Mouse (Mus musculus) spleen, adult 18-20 months (tissue): ENCODE results near the gene Rufy3.

Experiments used
- DNase-seq, 2 experiments: peaks; one replicate each; pipeline ENCODE4 v3.0.0; 2022; ENCODE audit warnings: mixed read lengths in 2 of 2

Gene Rufy3

DNA sequence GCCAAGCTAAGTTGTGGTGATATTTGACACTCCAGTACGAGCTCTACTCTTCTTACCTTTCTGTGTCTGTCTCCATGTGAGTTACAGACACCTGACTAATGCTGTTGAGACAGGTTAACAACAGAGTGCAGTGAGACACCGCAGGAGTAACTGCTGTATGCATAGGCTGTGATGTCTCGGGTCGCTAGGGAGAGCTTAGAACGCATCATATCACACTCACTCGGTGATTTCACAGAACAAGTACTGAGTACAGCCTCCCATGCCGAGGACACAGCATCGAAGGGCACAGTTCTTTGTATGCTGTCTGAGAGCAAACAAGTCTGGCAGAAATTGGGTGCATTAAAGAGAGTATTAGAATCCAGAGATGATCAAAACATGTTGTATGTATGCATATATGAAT, 65.1 kb downstream of the Rufy3 start:
- DNase-seq: no peak

DNA sequence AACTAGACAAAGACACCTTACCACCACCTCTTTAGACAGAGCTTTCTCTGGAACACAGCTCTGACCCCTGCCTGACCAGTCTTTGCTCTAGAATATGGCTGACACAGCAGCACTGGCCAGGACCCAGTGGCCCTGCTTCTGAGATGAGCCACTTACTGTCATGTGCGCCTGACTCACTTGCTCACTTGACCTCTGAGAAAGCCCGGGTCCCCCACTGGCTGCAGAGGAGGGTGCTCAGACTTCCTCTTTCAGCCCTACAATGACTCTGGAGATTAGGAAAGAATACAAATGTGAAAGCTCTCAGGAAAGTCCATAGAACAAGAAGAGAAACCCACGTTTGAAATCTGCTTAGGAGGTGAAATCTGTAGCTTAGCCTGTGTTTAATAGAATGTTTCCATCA, 66.0 kb downstream of the Rufy3 start:
- DNase-seq: peak; percentile 10 to 14

DNA sequence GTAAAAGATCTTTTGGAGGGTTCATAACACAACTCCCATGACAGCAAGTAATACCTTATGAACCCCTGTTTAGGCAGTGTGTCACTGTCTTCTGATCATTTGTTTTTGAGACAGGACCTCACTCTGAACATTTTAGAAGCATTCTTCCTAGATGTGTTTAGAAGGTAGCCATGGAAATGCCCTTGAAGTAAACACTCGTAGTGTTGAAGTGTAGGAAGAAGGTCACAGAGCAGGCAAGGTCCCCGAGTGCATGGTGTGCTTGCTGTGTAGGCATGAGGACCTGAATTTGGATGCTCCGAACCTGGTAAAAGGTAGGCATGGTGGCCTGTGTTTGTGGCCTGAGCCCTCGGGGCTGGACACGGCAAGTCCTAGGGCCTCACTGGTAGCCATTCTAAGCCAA, 66.7 kb downstream of the Rufy3 start:
- no peak for DNase-seq

DNA sequence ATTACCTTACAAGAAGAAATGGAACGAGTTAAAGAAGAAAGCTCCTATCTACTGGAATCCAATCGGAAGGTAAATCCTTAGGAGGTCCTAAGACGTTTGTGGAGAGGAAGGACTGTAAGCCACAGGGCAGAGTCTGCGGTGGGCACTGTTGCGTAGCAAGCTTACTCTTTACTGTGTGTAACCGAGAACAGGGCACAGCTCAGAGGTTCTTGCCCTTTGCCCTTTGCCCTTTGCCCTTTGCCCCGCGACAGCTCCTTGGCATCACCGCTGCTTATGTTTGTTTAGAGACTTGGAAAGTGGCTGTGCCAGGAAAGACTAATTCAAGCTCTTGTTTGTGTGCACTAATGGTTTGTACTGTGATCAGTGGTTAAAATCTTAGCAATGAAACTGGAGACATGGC, 67.6 kb downstream of the Rufy3 start:
- DNase-seq: no peak

DNA sequence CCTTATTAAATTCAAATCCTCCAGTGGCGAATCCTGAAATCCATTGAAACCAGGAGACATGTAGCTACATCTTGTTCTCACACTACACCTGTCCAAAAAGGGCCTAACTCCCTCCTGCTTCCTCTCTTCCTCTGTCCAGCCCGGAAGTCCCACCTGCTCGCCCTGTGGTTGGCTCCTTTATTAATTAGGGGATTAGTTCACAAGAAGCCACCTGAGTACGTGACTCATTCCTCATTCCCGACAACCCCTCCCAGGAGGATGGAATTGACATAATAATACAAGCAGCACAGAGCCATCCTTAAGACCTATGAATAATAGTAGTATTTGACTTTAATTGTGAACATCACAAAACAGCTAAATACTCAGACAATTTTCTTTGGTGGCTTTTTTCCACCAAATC, 69.2 kb downstream of the Rufy3 start:
- DNase-seq: no peak

DNA sequence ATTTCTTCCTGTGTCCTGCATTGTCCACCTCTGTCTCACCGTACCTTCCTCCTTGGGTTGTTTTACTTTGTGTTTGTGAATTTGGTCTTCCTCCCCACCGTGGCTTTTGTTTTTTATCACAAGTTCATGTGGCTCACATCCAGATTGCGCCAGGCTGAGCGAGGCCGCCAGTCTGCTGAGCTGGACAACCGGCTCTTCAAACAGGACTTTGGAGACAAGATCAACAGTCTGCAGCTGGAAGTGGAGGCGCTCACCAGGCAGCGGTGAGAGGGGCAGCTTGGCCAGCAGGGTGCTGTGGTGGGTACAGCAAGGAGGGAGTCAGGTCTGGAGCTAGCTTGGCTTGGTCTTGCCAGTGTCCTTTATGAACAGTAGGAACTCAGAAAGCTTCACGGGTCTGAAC, 77.9 kb downstream of the Rufy3 start:
- DNase-seq: no peak

DNA sequence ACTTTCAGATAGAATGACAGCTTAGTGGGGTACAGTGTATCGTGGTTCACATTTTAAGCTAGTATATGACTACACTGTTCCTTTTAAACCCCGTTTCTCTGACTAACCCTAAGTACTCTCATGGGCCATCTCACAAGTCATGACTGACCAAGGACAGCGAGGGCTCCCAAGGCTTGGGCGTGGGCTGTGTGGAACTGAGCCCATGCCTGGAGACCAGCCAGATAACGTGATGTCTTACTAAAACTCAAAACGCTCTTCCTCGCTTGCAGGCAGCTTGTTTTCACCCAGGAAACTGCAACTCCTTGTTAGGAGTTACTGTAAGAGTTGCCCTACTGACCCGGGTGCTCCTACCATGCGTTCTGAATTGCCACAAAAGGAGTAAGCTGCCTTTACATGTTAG, 78.7 kb downstream of the Rufy3 start:
- no peak for DNase-seq

DNA sequence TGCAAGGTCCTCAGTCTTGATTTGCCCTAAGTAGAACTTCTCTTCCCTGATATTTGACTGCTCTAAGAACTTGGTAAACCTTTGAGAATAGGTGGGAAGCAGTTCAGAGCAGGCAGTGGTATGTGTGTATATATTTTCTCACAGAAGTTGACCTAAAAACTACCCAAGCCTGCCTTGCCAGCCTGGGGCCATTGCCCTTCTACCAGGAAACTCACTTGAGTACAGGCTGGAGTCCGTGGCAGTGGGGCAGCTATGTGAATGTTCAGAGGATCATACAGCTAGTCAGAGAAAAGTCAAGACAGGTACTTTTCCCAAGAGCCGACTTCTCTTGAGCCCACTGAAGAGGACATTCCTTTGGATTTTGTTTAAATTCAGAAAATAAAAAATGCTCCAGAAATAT, 80.1 kb downstream of the Rufy3 start:
- no peak for DNase-seq

DNA sequence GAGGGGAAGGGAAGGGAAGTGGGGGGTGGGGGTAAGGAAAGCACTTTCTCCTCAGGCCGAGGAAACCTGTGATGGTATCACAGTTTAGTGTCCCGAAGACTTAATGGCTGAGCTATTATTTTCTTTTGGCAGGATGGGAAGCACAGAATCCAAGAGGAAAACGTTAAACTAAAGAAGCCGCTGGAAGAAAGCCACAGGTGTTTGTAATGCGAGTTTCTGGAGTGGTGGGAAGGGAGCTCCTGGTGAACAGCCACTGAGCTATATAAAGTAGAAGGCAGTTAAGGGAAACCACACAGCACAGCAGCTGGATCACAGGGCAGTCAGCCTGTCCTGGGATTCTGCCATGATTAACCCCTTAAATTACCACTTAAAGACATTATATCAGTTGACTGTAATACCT, 80.6 kb downstream of the Rufy3 start:
- no peak for DNase-seq

DNA sequence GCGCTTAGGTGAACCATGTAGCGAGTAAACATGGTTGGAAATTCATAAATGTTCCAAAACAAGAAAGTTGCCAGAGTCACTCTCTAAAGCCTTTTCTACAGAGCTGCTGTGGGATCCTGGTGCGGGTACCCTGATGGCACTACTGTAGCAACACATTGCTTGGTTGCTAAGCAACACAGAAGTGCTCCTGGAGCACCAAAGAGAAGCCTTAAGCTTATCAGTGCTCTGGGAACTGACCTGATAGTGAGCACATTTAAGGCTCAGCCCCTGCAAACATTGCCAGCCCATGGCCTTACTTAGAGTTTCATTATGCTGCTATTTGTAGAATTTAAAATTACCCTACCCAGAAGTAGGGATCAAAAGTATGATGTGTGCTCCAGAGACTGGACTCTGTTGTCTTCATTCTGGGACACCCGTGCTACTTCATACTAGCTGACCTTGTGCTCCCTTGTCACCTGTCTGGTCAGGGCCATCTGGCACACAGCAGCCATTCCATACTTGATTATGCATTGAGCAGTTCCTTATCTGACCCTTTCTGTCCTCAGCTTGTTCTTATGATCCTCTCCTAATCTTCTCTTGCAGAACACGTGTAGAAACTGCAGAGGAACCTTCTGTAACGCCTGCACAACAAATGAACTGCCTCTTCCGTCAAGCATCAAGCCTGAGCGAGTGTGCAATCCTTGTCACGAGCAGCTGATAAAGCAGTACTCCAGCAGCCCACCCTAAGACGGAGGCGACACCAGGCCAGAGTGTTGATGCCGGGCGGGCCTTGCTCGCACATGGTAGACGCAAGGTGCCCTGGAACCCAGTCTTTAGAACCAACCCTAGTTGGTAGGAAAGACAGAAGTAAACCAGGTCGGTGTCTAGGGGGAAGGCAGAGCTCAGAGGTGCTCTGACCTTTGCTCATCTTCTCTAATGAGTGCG, 84.7 kb downstream of the Rufy3 start:
- no peak for DNase-seq

DNA sequence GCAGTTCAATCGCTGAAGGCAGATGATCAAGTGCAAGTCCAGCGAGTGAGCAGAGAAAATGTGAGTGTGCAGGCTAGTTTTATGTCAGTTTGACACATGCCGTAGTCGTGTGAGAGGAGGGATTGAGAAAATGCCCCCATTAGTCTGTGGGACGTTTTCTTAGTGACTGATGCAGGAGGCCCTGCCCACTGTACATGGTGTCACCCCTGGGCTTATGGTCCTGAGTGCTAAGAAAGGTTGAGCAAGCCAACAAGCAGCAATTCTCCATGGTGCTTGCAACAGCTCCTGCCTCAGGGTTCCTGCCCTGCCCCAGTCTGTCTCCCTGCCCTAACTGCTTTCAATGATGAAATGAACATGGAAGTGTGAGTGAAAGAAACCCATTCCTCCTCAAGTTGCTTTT, 87.7 kb downstream of the Rufy3 start:
- DNase-seq: no peak

DNA sequence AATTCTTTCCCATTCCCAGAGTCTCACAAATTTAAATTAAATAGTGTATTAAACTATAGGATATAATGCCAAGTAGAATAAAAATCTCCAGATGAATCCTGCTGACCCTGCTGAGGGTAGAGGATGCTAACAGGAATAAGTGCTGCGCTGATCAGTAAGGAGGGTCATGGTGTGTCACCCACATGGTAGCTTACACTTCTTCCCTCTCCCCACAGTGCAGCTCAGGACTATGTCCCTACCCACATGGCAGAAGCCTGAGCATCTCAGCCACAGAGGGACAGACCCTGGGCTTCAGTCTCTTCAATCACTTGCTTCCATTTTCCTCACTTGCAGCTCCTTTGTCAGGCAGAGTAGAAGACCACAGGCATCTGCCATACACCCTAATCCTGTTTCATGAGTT, 93.0 kb downstream of the Rufy3 start:
- no peak for DNase-seq

DNA sequence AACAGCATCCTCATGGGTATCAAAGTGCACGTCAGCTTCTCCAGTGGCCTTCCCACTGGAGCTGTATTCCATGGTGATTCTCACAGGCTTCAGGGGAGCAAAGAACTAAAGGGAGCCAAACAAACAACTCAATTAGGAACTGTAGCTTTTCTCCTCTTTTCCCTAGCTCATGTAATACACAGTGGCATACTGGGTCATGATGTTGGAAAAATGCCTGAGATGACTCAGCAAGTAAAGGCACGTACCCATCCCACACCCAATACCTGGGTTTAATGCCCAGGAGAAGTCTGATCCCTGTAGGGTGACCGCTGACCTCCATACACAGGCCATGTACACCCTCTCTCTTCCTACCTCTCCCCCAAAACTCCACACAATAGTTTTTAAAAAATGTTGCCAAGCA, 98.3 kb downstream of the Rufy3 start:
- DNase-seq: no peak

DNA sequence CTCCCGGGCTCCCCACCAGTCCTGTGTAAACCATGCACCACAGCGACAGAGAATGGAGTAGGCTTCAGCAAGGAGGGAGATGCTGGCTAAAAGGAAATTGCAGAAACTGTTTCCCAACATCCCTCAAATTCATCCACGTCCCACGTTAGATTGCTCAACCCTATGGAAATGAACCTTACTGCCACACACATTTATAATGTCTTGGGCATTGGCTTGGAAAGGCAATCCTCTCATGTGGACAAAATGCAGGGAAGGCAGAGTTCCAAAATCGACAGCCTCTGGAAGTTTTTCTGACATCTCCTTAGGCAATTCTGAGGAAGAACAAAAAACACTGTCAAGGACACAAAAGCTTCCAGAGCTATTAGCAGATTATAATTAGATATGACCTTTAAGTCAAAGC, 99.0 kb downstream of the Rufy3 start:
- no peak for DNase-seq

DNA sequence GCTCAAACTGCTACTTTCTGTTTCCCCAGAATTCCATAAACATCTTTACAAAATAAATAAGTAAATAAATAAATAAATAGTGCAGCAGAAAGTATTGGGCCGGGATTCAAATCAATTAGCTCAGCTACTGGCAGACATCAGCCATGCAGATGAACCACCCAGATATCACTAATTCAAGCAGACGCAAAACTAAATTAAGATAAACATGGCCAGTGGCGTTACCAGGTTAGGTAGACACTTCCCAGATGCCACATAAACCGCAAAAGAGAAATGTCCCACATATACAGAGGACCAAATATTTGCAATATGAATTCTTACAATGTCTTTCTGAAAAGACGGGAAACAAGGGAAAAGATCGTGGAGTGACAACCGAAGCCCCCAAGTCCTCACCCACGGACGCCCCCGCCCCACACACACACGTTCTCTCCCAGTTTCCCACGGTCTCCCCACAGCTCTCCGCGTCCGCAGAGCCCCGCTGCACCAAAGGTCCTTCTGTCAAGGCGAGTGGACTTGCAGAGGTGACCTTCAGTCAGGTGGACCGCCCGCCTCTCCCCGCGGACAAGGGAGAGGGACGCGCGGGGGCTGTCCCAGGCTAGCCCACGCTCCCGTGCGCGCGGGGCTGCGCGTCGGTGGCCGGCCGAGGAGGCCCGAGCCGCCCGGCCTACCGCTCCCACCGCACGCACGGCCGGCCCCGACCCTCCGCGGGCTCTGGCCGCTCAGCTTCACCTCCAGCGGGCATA, 110.0 kb downstream of the Rufy3 start:
- peak; percentile 16 to 17 for DNase-seq

DNA sequence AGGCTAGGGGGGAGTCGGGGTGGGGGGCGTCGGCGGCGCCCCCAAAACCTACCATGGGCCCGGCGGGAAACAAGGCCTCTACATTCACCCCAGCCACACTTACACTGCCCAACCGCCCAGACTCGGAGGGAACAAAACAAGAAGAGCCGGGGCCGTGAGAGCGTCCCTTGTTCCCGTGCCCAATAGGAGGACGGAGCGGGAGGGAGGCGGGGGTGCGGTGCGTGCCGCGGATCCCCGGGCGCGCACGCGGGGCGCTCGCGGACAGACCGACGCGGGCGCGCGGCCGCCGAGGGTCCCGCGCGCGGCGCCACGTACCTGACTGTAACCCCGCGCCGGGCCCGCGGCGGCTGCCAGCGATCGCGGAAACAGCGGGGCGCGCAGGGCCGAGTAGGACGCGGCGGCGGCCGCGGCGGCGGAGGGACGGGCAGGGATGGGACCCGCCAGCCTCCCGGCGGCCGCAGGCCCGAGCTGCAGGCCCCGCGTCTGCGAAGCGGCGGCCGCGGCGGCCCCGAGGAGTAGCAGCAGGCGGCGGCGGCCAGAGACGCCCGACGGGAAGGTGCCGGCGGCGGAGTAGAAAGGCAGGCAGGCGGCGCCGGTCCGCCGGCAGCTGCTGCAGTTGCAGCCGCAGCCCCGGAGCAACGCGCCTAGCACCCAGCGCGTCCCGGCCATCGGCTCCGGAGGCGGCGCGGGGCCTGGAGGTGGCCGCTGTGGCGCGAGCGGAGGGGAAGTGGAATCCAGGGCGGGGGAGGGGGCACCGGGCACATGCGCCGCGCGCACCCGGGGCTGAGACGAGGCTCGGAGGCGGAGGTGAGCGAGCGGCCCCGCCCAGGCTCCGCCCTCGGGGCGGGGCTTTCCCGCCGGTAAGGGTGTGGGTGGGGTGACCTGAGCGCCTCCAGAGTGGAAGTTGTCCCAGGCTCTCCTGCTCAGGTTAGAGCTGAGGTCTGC, 110.9 kb downstream of the Rufy3 start, which contains the start of gene Grsf1:
Grsf1 (minus strand) TSS at position 729 of the 945 bp plus-strand sequence.
- DNase-seq: peak; percentile 89 to 92

DNA sequence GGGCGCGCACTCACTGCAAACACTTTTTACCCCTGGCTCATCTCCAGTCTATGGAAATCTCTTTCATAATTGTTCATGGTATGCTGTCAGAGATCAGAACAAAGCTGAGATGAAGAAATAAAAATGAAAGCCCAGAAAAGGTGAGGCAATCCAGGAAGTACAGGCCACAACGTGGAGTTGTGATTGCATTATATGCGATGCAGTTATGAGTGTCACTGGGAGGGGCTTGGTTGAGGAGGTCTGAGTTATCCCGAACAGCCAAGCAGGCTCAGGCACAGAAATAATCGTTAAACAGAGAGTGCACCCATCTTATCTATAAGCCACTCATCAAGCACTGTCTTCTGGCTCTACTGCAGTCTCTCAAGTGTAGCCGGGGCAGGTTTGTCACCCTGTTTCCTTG, 114.1 kb downstream of the Rufy3 start:
- DNase-seq: no peak

DNA sequence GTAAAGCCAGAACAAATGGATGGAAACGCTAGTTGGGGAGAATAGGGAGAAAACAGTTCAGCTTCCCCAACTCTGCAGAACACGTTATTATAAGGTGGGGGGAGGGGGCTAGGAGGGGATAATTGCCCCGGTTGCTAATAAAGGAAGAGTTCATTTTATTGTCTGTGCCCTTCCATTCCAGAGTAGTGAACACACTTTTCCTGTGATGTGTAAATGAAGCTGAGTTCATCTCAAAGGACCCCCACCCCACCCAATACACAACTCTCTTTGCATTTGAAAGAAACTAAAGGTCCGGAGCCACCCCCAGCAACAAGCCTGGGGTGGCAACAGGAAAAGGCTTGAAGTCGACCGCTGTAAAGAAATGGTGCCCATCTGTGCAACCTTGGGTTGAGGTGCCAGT, 114.5 kb downstream of the Rufy3 start:
- DNase-seq: no peak

DNA sequence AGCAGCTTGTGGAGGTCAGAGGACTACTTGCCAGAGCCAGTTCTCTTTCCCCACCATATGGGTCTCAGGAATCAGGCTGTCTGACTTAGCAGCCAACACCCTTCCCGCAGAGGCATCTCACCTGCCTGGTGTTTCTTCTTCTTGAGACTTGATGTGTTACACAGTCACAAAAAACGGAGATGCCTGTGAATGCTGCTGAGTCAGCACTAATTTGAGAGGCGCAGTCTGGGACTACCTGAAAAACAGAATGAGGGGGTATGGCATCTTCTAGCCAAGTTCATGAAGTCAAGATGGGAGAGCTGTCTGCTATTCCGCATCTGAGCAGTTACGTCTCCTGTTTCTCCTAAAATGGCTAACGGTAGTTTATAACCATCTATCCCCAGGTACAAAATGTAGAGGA, 115.7 kb downstream of the Rufy3 start:
- no peak for DNase-seq

DNA sequence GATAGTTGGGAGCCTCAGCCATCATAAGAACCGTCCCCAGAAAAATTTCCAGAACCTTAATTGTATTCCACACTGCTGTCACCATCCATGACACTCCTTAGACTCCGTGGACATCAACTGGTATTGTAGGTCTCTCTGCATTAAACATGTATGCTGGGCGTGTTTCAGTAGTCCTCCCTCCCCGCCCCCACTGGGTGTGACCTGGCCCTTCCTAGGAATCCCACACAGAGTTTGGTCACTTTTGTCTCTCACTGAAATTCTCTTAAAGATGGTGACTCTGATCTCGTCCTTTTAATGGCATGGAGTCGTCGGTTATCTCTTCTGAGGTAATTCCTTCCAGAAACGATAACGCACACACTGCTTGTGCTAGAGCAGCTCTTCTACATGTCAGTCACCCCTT, 118.9 kb downstream of the Rufy3 start:
- DNase-seq: no peak

DNA sequence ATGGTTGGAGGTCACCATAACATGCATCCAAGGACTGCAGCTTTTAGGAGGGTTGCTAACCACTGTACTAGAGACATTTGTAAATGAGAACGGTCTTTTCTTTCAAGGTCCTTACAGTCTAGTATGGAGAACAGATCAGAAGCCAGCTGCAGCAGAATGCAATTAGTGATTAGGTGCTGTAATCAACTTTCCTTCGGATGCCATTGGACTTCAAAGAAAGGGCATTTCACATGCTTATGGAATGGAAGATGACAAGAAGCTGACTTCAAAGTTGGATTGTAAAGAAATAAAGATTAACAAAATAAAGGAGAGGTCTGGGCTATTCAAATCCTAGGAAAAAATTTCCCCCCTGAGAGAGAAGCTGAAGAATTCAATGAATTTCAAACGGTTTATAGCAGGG, 119.4 kb downstream of the Rufy3 start:
- no peak for DNase-seq

DNA sequence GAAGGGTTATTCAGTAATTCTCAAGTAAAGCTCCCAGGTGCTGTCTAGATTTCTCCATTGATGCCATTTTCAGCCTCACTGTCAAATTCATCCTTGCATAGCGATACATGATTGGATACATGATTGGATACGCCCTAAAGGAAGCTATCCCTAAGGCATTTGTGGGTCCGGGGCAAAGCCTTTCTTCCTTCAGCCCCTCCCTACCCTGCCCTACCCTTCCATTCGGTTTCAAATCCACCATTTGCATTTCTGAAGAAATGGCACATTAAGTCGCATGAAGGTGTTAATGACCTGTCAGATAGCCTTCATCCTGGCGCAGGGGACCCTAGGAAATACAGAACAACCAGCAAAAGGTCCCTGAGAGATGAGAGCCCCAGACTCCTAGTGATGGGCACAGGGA, 120.5 kb downstream of the Rufy3 start:
- no peak for DNase-seq

DNA sequence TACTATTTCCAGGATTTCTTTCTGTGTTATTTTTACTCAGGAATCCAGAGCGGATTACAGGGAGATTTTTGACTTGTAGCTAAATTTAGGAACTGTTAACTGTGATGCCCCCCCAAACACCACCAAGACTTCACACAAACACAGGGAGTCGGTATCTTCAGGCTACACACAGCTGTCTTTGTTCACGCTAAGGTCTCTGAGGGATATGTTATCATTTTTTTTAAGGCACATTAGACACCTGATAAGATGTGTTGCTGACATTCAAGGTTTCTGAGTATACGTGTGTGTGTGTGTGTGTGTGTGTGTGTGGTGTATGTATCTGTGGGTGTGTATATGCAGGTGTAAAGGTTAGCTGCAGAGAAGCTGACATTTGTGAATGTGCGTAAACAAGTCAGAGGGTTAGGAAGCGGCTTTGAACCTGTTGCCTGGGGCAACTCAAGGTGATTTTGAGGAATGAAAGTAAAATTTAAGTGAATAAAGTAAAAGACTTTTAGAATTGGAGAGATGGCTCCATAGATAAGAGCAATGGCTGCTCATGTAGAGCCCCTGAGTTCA, 121.0 kb downstream of the Rufy3 start:
- DNase-seq: no peak
